Mouse (Mus musculus) gastrocnemius, postnatal 36 days (tissue): ENCODE measurements around the gene Aacs. TPM values are rescaled to one million over a fixed set of nuclear protein-coding genes. Genes with fewer than 3 reads are reported as not detected.
A peak's percentile ranks its signal among the peaks of the same experiment; 100 is the strongest.
"Not testable (repeated sequence)": the region's sequence is repeated elsewhere in the genome, so short reads cannot be mapped to it uniquely, and the experiment has no call there.

Experiments used
- DNase-seq, 2 experiments: peaks; one replicate each; pipeline ENCODE4 v3.0.0; 2022
- intact Hi-C: fragments of 180-260 bp; cut with DNase I; formaldehyde crosslinking; loops from one replicate; pipeline ENCODE4 v1.15.1; 2025
- total RNA-seq, 2 experiments: library from RNA; stranded (reverse); gene quantifications; 2 replicates each; pipeline ENCODE4 v1.2.3; 2021

Gene Aacs
- total RNA-seq, 2 experiments from 2014 or later: 2.5 to 3.8 TPM

DNA sequence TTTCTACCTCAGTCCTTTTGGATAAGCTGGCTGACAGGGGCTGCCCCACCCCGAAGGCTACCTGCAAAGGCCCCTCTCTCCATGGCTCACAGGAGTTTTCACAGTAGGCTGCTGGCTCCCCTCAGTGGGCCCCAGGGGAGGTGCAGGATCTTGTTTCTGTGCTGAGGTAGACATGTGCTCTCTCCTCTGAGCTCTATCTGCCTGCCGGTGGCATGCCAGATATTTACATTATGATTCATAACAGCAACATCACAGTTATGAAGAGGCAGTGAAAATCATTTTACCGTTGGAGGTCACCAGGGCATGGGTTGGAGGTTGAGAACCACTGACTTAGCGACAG, 12.5 kb downstream of the Aacs start:
- intact Hi-C loops: no loop called here
- DNase-seq: no peak

DNA sequence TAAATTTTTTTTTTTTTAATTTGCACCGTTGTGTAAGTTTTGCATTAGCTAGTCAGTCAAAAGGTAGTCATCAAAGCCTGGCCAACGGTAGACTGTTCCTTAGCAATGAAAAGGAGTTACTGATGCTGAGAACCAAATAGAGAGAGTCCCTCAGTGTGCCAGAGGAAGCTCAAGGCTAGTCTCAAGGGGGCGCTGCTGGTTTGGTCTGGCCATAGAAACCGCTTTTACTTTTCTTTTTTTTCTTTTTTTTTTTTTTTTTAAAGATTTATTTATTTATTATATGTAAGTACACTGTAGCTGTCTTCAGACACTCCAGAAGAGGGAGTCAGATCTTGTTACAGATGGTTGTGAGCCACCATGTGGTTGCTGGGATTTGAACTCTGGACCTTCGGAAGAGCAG, 13.3 kb downstream of the Aacs start:
- DNase-seq, intact Hi-C loops: not testable (repeated sequence)

DNA sequence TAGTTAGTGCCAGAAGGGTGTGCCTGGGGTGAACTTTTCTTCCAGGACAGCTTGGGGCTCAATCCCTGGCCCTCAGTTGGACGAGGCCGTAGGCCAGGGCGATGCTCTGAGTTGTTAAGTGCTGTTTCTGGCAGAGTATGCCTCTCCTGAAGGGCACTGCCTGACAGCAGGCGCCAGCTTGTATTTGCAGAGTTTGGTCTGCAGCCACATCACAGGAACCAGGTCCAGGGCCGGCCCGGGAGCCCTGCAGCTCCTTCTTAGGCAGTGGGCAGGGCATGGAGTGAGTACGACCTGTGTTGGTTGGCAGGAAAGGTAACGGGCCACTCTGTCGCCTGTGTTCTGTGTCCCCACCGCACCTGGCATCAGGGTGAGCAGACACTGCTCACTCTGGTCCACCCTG, 15.5 kb downstream of the Aacs start:
- intact Hi-C loops: no loop called here
- peak; percentile 36 to 58 for DNase-seq

DNA sequence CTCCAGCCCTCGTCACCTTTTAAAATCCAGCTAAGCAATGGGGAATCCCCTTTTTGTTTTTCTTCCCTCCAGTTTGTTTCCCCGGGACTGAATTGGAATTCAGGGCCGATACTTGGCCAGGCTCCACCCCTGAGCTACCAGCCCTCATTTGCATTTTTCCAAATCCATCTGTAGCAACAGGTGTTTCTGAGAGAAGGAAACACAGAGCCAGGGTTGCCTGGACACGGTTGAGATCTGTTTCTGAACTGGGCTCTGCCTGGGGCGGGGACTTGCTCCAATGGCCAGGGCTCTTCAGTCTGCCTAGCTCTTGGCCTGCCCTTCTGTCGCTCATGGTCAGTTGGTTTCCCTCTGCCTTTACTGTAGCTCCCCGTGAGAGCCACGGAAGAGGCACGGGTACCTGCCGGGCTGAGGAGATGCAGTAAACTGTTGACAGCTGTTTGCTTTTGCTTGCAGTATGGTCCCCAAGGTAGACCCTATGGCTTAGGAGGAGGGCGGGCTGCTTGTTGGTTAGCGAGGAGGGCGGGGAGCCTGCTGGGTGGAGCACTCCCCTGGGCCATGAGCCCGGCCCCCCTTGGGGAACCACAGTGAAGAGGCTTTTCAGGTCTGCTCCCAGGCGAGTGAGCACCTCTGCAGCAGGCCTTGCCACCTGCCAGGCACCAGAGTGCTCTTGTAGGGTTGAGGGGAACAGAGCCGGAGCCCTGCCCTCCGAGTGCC, 16.9 kb downstream of the Aacs start:
- DNase-seq: no peak

DNA sequence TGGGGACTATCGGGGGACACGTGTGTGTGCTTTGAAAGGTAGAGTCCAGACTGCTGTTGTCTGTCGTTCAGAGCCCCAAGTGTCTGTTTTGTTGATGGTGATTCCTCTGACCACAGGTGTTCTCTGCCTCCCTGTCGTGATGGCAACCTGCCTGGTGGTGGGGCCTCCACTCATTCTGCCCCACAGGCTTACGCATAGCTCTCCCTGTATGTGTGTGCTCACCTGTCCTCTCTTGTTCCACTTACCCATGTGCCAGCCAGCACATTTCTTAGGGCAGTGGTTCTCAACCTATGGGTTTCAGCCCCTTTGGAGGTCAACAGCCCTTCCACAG, 17.4 kb downstream of the Aacs start:
- intact Hi-C loops: no loop called here
- DNase-seq: no peak

More for the DNA sequence above, 16.9 kb downstream of the Aacs start:
- intact Hi-C loops: no loop called here

DNA sequence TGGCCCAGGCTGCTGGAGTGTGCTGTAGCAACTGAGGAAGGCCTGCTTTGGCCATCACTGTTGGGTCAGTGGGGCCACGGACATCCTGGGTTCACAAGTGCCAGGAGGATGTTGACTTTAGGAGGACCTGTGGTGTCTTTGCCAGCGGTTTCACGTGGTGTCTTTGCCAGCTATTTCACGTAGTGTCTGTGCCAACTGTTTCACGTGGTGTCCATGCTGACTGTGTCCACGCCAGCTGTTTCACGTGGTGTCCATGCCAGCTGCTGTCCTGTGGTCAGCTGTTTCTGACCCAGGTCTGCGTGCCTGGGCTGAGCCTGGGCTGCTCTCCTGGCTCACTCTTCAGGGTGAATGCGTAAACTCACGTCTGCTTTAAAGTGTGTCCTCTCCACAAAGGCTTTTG, 20.0 kb downstream of the Aacs start:
- intact Hi-C loops: no loop called here
- peak; percentile 33 to 43 for DNase-seq

- intact Hi-C loops: no loop called here
- DNase-seq: peak; percentile 41 to 49
These were observed 22.4 kb downstream of the Aacs start for GRCm38 (mm10) chr5:125497821-125498600.

- DNase-seq: no peak
- intact Hi-C loops: no loop called here
These were observed 25.9 kb downstream of the Aacs start for GRCm38 (mm10) chr5:125501505-125501904.

DNA sequence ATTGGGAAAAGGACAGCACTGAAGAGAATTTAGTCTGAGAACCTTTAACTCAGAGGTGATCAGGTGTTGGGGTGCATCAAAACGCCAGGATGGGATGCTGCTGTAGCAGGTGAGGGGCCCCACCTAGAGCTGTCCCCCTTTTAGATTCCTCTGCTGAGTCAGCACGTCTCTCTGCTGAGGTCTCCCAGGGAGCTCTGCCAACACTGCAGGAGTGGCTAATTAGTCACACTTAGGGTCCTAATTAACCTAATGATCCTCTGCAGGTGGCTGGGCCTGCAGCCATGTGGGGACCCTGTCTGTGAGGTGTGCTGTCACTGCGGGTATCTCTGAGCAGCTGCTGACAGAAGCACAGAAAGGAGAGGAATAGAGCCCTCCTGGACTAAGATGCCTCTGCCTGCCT, 26.6 kb downstream of the Aacs start:
- no peak for DNase-seq
- intact Hi-C loops: no loop called here

DNA sequence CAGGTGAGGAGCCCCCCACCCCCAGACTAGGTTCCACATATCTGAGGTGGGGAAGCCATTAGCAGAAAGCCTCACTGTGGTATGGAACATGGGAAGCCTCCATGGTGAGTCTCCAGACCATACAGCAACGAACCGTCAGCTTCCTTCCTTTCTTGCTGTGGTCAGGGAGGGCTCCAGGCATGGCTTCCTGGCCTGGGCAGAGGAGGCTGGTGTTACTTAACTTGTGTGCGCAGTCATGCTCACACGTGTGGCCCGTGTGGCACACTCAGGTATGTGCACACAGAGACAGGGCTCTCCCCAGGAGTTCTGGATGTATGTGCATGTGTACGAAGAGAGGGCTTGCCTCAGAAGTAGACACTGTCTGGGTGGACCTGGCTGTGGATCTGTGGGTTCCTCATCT, 28.0 kb downstream of the Aacs start:
- intact Hi-C loops: no loop called here
- DNase-seq: no peak

DNA sequence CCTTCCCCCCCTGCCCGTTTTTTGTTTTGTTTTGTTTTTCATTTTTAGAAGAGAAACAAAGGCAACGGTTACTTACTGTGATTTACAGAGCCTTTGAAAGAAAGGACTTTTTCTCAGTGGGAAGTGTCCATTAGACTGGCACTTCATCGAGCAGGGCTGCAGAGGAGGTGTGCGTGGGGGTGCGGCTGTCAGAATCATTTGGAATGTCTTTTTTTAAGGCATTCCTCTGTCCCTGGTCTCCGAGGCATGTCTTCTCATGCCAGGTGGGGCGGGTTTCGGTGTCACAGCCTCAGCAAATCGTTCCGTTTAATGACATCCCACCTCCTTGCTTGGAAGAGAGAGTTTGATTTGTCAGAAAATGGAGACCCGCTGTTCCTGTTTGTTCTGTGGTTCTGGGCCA, 29.1 kb downstream of the Aacs start:
- intact Hi-C loops: no loop called here
- DNase-seq: no peak

DNA sequence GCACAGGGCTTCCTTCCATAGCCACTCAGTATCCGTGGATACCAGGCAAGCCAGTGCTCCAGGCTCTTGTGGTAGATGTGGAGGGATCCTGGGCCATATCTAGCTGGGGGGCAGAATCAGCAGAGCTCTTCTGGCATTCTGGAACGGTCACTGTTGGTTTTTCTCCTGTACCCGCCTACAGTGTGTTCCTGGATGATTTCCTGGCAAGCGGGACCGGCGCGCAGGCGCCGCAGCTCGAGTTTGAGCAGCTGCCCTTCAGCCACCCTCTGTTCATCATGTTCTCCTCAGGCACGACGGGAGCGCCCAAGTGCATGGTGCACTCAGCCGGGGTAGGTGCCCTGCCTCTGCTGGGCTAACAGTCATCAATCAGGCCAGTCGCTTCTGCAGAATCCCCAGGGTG, 30.4 kb downstream of the Aacs start:
- intact Hi-C loops: no loop called here
- DNase-seq: no peak

GRCm38 (mm10) chr5:125507582-125507981, 32.0 kb downstream of the Aacs start:
- DNase-seq: no peak
- intact Hi-C loops: no loop called here

DNA sequence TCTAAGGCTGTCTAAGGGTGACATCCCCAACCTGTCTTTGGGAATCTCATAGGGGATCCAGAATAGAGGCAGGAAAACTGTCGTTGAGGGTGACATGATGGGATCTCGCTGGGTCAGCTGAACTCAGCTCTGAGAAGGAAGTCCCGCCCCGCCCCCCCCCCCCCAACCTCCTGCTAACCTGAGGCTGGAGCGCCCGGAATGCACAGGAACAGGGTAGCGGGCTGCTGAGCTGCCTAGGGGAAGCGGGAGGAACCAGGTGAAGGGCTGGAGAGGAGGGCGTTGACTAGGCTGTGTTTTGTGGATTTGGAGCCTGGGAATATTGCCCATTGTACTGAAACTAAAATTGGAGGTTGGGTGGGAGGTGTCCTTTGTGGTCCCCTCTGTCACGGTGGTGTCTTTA, 32.4 kb downstream of the Aacs start:
- DNase-seq: no peak
- intact Hi-C loops: no loop called here

DNA sequence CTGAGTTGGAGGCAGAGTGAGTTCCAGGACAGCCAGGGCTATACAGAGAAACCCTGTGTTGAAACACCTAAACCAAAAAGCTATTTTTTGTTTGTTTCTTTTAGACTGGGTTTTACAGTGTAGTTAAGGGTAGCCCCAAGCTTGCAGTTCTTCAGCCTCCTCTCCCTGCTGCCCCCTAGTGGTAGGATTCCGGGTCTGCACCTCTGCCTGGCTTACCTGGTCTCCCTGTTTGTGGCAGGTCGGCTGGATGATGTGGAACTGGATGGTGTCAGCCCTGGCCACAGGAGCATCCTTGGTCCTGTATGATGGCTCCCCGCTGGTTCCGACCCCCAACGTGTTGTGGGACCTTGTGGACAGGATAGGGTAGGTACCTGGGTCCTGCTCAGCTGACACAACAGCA, 33.9 kb downstream of the Aacs start:
- DNase-seq: no peak
- intact Hi-C loops: no loop called here

DNA sequence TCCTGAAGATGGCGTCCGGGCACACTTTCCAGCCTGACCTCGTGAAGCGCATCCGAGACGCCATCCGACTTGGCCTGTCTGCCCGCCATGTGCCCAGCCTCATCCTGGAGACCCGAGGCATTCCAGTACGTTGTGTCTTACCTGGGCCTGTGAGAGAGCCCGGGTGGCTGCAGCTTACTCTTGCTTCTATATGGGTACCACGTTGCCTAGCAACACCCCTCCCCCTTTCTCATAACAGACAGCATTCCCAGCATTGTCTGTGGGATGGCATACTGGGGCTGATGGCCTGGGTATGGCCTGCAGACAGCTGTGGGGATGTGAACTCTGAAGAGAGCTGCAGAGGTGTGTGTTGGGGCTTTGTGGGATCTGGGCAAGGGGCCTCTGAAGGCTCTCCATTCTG, 39.4 kb downstream of the Aacs start:
- intact Hi-C loops: no loop called here
- DNase-seq: no peak

GRCm38 (mm10) chr5:125518640-125519039, 43.0 kb downstream of the Aacs start:
- intact Hi-C loops: no loop called here
- no peak for DNase-seq

DNA sequence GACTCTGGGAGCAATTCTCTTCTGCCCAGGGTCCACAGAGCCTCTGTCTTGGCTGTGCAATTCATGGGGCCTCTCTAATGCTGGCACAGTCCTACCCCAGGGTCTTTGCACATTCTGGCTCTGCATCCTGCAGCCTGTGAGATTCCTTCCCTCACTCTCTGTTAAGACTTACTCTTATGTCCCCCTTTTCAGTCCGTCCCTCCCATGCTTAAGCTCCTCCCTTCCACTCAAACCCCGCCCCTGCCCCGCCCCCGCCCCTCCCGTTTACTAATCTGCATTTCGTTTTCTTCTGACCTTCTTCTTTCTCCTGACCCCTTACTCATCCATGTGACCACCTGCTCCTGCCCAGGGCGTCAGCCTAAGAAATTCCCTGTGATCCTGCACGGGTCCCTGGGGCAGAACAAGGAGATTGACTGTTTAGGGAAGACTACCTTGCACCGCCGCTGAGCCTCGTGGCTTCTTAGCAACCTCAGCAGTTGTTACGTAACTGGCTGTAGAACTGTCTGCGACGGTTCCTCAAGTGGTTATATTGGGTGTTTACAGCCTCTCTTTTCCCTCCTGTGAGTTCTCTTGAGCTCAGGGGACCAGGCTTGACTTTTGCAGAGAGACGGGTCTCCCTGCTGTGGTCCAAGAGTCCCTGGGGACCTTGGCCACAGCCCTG, 45.4 kb downstream of the Aacs start:
- intact Hi-C loops: no loop called here
- no peak for DNase-seq

GRCm38 (mm10) chr5:125523361-125523760, 47.7 kb downstream of the Aacs start:
- DNase-seq: no peak
- intact Hi-C loops: no loop called here

DNA sequence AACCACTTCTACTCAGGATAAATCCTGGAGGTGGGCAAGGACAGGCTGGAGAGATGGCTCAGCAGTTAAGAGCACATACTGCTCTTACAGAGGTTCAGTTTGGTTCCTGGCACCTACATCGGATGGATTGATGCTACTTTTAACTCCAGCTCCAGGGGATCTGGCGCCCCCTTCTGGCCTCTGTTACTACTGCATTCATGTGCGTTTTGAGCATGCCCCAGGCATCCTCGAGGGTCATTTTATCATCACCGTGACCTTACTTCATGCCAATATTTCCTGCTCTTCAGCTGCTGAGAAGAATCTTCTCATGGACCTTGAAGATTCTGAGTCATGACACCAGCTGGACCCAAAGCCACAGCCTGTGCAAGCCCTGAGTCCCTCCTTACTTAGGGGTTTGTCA, 49.9 kb downstream of the Aacs start:
- intact Hi-C loops: no loop called here
- DNase-seq: no peak

DNA sequence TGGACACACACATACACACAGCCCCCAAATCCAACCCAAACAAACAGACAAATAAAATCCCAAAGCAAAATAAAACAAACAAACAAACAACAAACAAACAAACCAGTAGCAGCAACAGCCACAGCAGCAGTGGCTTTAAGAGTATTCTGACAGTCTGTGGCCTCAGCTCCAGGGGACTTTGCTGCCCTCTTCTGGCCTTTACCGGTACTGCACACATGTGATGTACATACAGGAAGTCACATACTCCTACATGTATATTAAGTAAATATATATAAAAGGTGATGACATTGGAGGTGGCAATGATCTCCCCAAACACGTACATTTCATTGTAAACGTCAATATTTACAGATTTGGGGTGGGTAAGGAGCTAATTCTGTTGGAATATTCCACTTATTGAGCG, 50.9 kb downstream of the Aacs start:
- intact Hi-C loops: no loop called here
- DNase-seq: no peak

DNA sequence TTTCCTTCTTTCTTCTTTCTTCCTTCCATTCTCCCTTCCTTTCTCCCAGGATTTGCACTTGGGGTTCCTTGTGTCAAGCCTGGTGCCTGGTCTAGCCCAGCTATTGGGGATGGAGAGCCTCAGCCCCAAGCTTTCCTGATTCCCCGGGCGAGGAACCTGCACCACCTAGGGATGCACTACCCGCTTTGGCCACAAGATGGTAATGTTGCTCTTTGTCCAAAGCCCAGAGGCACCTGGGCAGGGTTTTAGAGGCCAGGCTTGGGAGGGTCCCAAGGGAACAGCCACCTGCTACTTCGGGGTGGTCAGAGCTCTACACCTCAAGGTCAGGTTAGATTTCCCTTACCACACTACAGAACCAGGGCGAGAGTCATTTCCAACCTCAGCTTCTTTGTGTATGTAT, 53.5 kb downstream of the Aacs start:
- intact Hi-C loops: loop anchor here (2.0 kb wide), 1 partner anchor 50 kb away; no protein-coding TSS in a partner anchor
- DNase-seq: peak; percentile 41 to 51
